27 mouse cellular contexts compared by ENCODE assay signal in genomic region chr3:84705224-84705623, GRCm38 (mm10). TPM values are rescaled to one million over a fixed set of nuclear protein-coding genes. Genes with fewer than 3 reads are reported as not detected.
DNase-seq lines count a peak whose midpoint lies in the region; ATAC-seq and TF ChIP-seq lines count a peak whose summit lies in the region.
"Had no signal": no experiment of that assay in that cellular context is flagged by ENCODE, and none has a peak within 500 bp of the region (broad histone marks: within the 10 kb centered on the region; RNA-seq: fewer than 3 reads in every experiment).

No protein-coding gene starts in this region.

- peak; percentile 68 for ATAC-seq in activated CD4-positive, CD25-positive, alpha-beta regulatory T cell, adult 4 months
- ATAC-seq in inflammation-experienced regulatory T-cells, adult 6 months = peak; percentile 72
- no peak for ATAC-seq in forebrain, postnatal 0 days
- no peak for ATAC-seq in hindbrain, embryonic 13.5 days (ENCODE audit: low FRiP score)
- ATAC-seq: forebrain, embryonic 14.5 days; forebrain, embryonic 16.5 days; Patski had no signal

- 87% methylated on average over 9 of the region's 9 CpGs for WGBS in forebrain, postnatal 0 days
- WGBS in hindbrain, embryonic 13.5 days = 91% methylated on average over 9 of the region's 9 CpGs

- H3K27me3 ChIP-seq in forebrain, postnatal 0 days (ENCODE audit: insufficient read depth, low read length) = no peaks in the 10 kb centered on the region
- no peaks in the 10 kb centered on the region for H3K27me3 ChIP-seq in hindbrain, embryonic 13.5 days
- H3K27me3 ChIP-seq: CH12.LX; embryonic facial prominence, embryonic 15.5 days; forebrain, embryonic 12.5 days; Patski had no signal

- H3K4me3 ChIP-seq in forebrain, postnatal 0 days (ENCODE audit: low read depth, low read length) = no peak overlapping the region
- no peak overlapping the region for H3K4me3 ChIP-seq in hindbrain, embryonic 13.5 days
- H3K4me3 ChIP-seq: embryonic facial prominence, embryonic 13.5 days; embryonic facial prominence, embryonic 15.5 days; erythroblast, embryonic 14.5 days; forebrain, embryonic 10.5 days; forebrain, embryonic 12.5 days had no signal

- H3K9me3 ChIP-seq in forebrain, postnatal 0 days (ENCODE audit: low read length) = no peaks in the 10 kb centered on the region
- no peaks in the 10 kb centered on the region for H3K9me3 ChIP-seq in hindbrain, embryonic 13.5 days
- H3K9me3 ChIP-seq: embryonic facial prominence, embryonic 13.5 days; embryonic facial prominence, embryonic 15.5 days had no signal

- H3K4me1 ChIP-seq in forebrain, postnatal 0 days (ENCODE audit: insufficient read depth) = no peaks in the 10 kb centered on the region
- H3K4me1 ChIP-seq in hindbrain, embryonic 13.5 days (replicated peaks) = peaks cover 18% of the 10 kb centered on the region

- H3K36me3 ChIP-seq in forebrain, postnatal 0 days (ENCODE audit: insufficient read depth) = no peaks in the 10 kb centered on the region
- H3K36me3 ChIP-seq in hindbrain, embryonic 13.5 days = no peaks in the 10 kb centered on the region
- H3K36me3 ChIP-seq: embryonic facial prominence, embryonic 13.5 days; embryonic facial prominence, embryonic 15.5 days; forebrain, embryonic 10.5 days; forebrain, embryonic 12.5 days; G1E had no signal

- no peak overlapping the region for H3K9ac ChIP-seq in forebrain, postnatal 0 days
- no peak overlapping the region for H3K9ac ChIP-seq in hindbrain, embryonic 13.5 days
- H3K9ac ChIP-seq: embryonic facial prominence, embryonic 13.5 days; embryonic facial prominence, embryonic 15.5 days; forebrain, embryonic 12.5 days had no signal

- no peak for TF ChIP-seq CTCF in forebrain, postnatal 0 days (IDR thresholded peaks at IDR 0.05; ENCODE audit: low read depth)

- H3K4me2 ChIP-seq in forebrain, postnatal 0 days (ENCODE audit: low read depth) = no peak overlapping the region
- H3K4me2 ChIP-seq in hindbrain, embryonic 13.5 days = no peak overlapping the region
- H3K4me2 ChIP-seq: embryonic facial prominence, embryonic 13.5 days; embryonic facial prominence, embryonic 15.5 days; forebrain, embryonic 12.5 days had no signal

- DNase-seq in 416B (ENCODE audit: low read depth) = peak; percentile 31
- DNase-seq in CD4-positive, CD25-positive, alpha-beta regulatory T cell, adult 2 months (ENCODE audit: low read depth, low spot score) = peak; percentile 42
- no peak for DNase-seq in forebrain, postnatal 0 days
- no peak for DNase-seq in heart, adult 9 months (ENCODE audit: low spot score in 2 of 2)
- DNase-seq: adrenal gland, adult 2 months; adrenal gland, postnatal 10 days; adrenal gland, postnatal 25 days; cerebellum, adult 11 months; cerebellum, adult 18-20 months; cerebellum, adult 8-10 months; cerebellum, adult 9-11 months; cerebellum, postnatal 14 days; cerebellum, postnatal 36 days; embryo, embryonic 11 days had no signal

- no peak overlapping the region for H3K27ac ChIP-seq in forebrain, postnatal 0 days (ENCODE audit: low read depth, low read length)
- H3K27ac ChIP-seq in hindbrain, embryonic 13.5 days = no peak overlapping the region
- H3K27ac ChIP-seq: embryonic facial prominence, embryonic 13.5 days; embryonic facial prominence, embryonic 15.5 days; forebrain, embryonic 10.5 days; forebrain, embryonic 12.5 days had no signal

RNA-seq across cellular contexts. Expression of gene Tmem154, which starts 39.2 kb away (rescaled TPM):
- polyA plus RNA-seq in activated CD4-positive, CD25-positive, alpha-beta regulatory T cell, adult 4 months (2017; shearing (Covaris generic)) = 100 to 1,000 TPM; 124 to 153 TPM
- 100 to 1,000 TPM; 108 to 140 (median 136) TPM for polyA plus RNA-seq in inflammation-experienced regulatory T-cells, adult 6 months (2017; shearing (Covaris generic))
- 0.38 TPM in 2 replicates for total RNA-seq in forebrain, postnatal 0 days (2014; rRNA removed)
- polyA plus RNA-seq in forebrain, postnatal 0 days (2015; fragmentation: Nextera tagmentation; extraction: Ambion mirVana) = 1.1 and 1.2 TPM in 2 replicates
- 0.53 and 0.60 TPM in 2 replicates for polyA plus RNA-seq in hindbrain, embryonic 13.5 days (2015; fragmentation: Nextera tagmentation; extraction: Ambion mirVana)

Comparison
In these comparisons a context has a peak if more than half of its experiments do, and no peak if none do; other contexts are left out.
1. DNase-seq: peak in 416B (single experiment) and CD4-positive, CD25-positive, alpha-beta regulatory T cell, adult 2 months (single experiment); none in forebrain, postnatal 0 days (single experiment) and heart, adult 9 months (0 of 2).
2. ATAC-seq: peak in activated CD4-positive, CD25-positive, alpha-beta regulatory T cell, adult 4 months (single experiment) and inflammation-experienced regulatory T-cells, adult 6 months (single experiment); none in forebrain, postnatal 0 days (single experiment) and hindbrain, embryonic 13.5 days (single experiment).
3. RNA of gene Tmem154, which starts 39.2 kb away (polyA plus RNA-seq): 124 to 153 TPM in activated CD4-positive, CD25-positive, alpha-beta regulatory T cell, adult 4 months and 108 to 140 TPM in inflammation-experienced regulatory T-cells, adult 6 months; 1.1 to 1.2 TPM in forebrain, postnatal 0 days and 0.53 to 0.60 TPM in hindbrain, embryonic 13.5 days; every median in the first group is over 10 times any median in the second.